Mouse (Mus musculus) gastrocnemius, postnatal 36 days (tissue): Measurements from ENCODE around the gene Platr17. TPM values are rescaled to one million over a fixed set of nuclear protein-coding genes. Genes with fewer than 3 reads are reported as not detected.
"Not testable (repeated sequence)": the region's sequence is repeated elsewhere in the genome, so short reads cannot be mapped to it uniquely, and the experiment has no call there.

Experiments used
- DNase-seq, 2 experiments: peaks; one replicate each; pipeline ENCODE4 v3.0.0; 2022
- intact Hi-C: fragments of 180-260 bp; cut with DNase I; formaldehyde crosslinking; loops from one replicate; pipeline ENCODE4 v1.15.1; 2025
- total RNA-seq, 2 experiments: library from RNA; stranded (reverse); gene quantifications; 2 replicates each; pipeline ENCODE4 v1.2.3; 2021

Platr17 gene
- total RNA-seq, 2 experiments from 2014 or later, result not detected

GRCm38 (mm10) chr17:33935422-33936055, 30.6 kb downstream of the Platr17 start:
- intact Hi-C loops, result no loop called here
- no peak for DNase-seq

- no peak for DNase-seq
- intact Hi-C loops, result no loop called here
These were observed 32.1 kb downstream of the Platr17 start for GRCm38 (mm10) chr17:33936993-33937392.

- DNase-seq, result no peak
- intact Hi-C loops, result no loop called here
These were observed 33.8 kb downstream of the Platr17 start for GRCm38 (mm10) chr17:33938783-33939182.

GRCm38 (mm10) chr17:33940206-33940805, 35.4 kb downstream of the Platr17 start, which contains the start of the genes Pfdn6 and Wdr46:
Pfdn6 (minus strand) TSS chr17:33940343.
Wdr46 (plus strand) TSS chr17:33940660.
- intact Hi-C loops, result loop anchor here (2.0 kb wide), 1 partner anchor 14 kb away; the partner anchor contains the start of gene Vps52

GRCm38 (mm10) chr17:33940981-33941380, 36.0 kb downstream of the Platr17 start:
- DNase-seq, result no peak
- intact Hi-C loops, result loop anchor here (2.0 kb wide), 1 partner anchor 14 kb away; the partner anchor contains the start of gene Vps52

More at GRCm38 (mm10) chr17:33940206-33940805, 35.4 kb downstream of the Platr17 start, which contains the start of the genes Pfdn6 and Wdr46:
- peak; percentile 77 to 80 for DNase-seq

- no peak for DNase-seq
- intact Hi-C loops, result loop anchor here (2.0 kb wide), 1 partner anchor 13 kb away; the partner anchor contains the start of gene Vps52
These were observed 36.4 kb downstream of the Platr17 start for GRCm38 (mm10) chr17:33941381-33941780.

GRCm38 (mm10) chr17:33943454-33943853, 38.5 kb downstream of the Platr17 start:
- DNase-seq, result no peak
- intact Hi-C loops, result no loop called here

- no peak for DNase-seq
- intact Hi-C loops, result no loop called here
These were observed 42.6 kb downstream of the Platr17 start for GRCm38 (mm10) chr17:33947430-33948089.

- intact Hi-C loops, result no loop called here
- peak in 1 of 2 experiments; percentile 11 for DNase-seq
These were observed 43.4 kb downstream of the Platr17 start for GRCm38 (mm10) chr17:33948090-33948904.

- intact Hi-C loops, result no loop called here
- no peak for DNase-seq
These were observed 44.1 kb downstream of the Platr17 start for GRCm38 (mm10) chr17:33948905-33949537.

- intact Hi-C loops, result no loop called here
- DNase-seq, result no peak
These were observed 45.2 kb downstream of the Platr17 start for GRCm38 (mm10) chr17:33950131-33950625.

- DNase-seq, result peak; percentile 52 to 59
- intact Hi-C loops, result no loop called here
These were observed 46.3 kb downstream of the Platr17 start, which contains the start of gene B3galt4 for GRCm38 (mm10) chr17:33951021-33951946. B3galt4 (minus strand) TSS chr17:33951488.

- intact Hi-C loops, DNase-seq: not testable (repeated sequence)
These were observed 47.1 kb downstream of the Platr17 start for GRCm38 (mm10) chr17:33952015-33952414.

- intact Hi-C loops, result no loop called here
- DNase-seq, result no peak
These were observed 47.9 kb downstream of the Platr17 start for GRCm38 (mm10) chr17:33952879-33953278.

- no peak for DNase-seq
- intact Hi-C loops, result no loop called here
These were observed 48.4 kb downstream of the Platr17 start for GRCm38 (mm10) chr17:33953310-33953709.

GRCm38 (mm10) chr17:33953961-33954565, 49.1 kb downstream of the Platr17 start:
- intact Hi-C loops, result loop anchor here (2.0 kb wide), 1 partner anchor 13 kb away; the partner anchor contains the start of genes Pfdn6 and Wdr46
- DNase-seq, result no peak

- DNase-seq, result no peak
- intact Hi-C loops, result loop anchor here (2.0 kb wide), 1 partner anchor 14 kb away; the partner anchor contains the start of genes Pfdn6 and Wdr46
These were observed 50.0 kb downstream of the Platr17 start for GRCm38 (mm10) chr17:33954646-33955554.
